Mouse (Mus musculus): ENCODE measurements around the gene Slc41a3. TPM values are rescaled to one million over a fixed set of nuclear protein-coding genes. Genes with fewer than 3 reads are reported as not detected.

Gene Slc41a3
- polyA plus RNA-seq, 1 experiment, result not detected

GRCm38 (mm10) chr6:90604130-90604529 is 395 bp upstream of the Slc41a3 start:
- Histone ChIP-seq H3K27ac (ENCODE audit: insufficient read depth, low read depth, low read length) (no peak overlapping the region), H3K4me3 (ENCODE audit: insufficient read depth, low read depth, low read length) (no peak overlapping the region), H3K4me1 (ENCODE audit: control insufficient read depth, insufficient read depth, low read length) (peaks cover 9% of the 10 kb centered on the region; the same call in 1 of the 2 replicates)
- 67% methylated on average over 3 of the region's 3 CpGs for WGBS
- TF ChIP-seq CTCF (IDR thresholded peaks at IDR 0.05; ENCODE audit: insufficient read depth, low read depth, low read length) (no peak), POLR2A (IDR thresholded peaks at IDR 0.05; ENCODE audit: insufficient read depth, low read depth, low read length) (no peak)

GRCm38 (mm10) chr6:90605298-90605665 is 757 bp downstream of the Slc41a3 start:
- no peak overlapping the region for H3K27ac ChIP-seq (ENCODE audit: insufficient read depth, low read depth, low read length)
- H3K4me3 ChIP-seq (ENCODE audit: insufficient read depth, low read depth, low read length), result peak overlapping the region; percentile 61
- 29% methylated on average over 5 of the region's 5 CpGs for WGBS
- H3K4me1 ChIP-seq (ENCODE audit: control insufficient read depth, insufficient read depth, low read length), result peaks cover 9% of the 10 kb centered on the region; the same call in 1 of the 2 replicates
- TF ChIP-seq POLR2A (IDR thresholded peaks at IDR 0.05; ENCODE audit: insufficient read depth, low read depth, low read length) (no peak), CTCF (IDR thresholded peaks at IDR 0.05; ENCODE audit: insufficient read depth, low read depth, low read length) (no peak)

- no peak overlapping the region for H3K4me3 ChIP-seq (ENCODE audit: insufficient read depth, low read depth, low read length)
- WGBS, result 35% methylated on average over 7 of the region's 7 CpGs
- TF ChIP-seq POLR2A (IDR thresholded peaks at IDR 0.05; ENCODE audit: insufficient read depth, low read depth, low read length), result no peak
- TF ChIP-seq CTCF (IDR thresholded peaks at IDR 0.05; ENCODE audit: insufficient read depth, low read depth, low read length), result peak; percentile 88; the same call in 1 of the 2 replicates
Observed at GRCm38 (mm10) chr6:90606538-90606937, 2.0 kb downstream of the Slc41a3 start.

GRCm38 (mm10) chr6:90607196-90607595 is 2.7 kb downstream of the Slc41a3 start:
- TF ChIP-seq CTCF (IDR thresholded peaks at IDR 0.05; ENCODE audit: insufficient read depth, low read depth, low read length) (peak; percentile 75; the same call in 1 of the 2 replicates), POLR2A (IDR thresholded peaks at IDR 0.05; ENCODE audit: insufficient read depth, low read depth, low read length) (no peak)
- no peak overlapping the region for H3K27ac ChIP-seq (ENCODE audit: insufficient read depth, low read depth, low read length)
- peaks cover 9% of the 10 kb centered on the region; the same call in 1 of the 2 replicates for H3K4me1 ChIP-seq (ENCODE audit: control insufficient read depth, insufficient read depth, low read length)
- no peak overlapping the region for H3K4me3 ChIP-seq (ENCODE audit: insufficient read depth, low read depth, low read length)
- WGBS, result 10% methylated on average over 5 of the region's 5 CpGs

More at GRCm38 (mm10) chr6:90606538-90606937, 2.0 kb downstream of the Slc41a3 start:
- Histone ChIP-seq H3K4me1 (ENCODE audit: control insufficient read depth, insufficient read depth, low read length) (peaks cover 9% of the 10 kb centered on the region; the same call in 1 of the 2 replicates), H3K27ac (ENCODE audit: insufficient read depth, low read depth, low read length) (no peak overlapping the region)

GRCm38 (mm10) chr6:90608186-90608585 is 3.7 kb downstream of the Slc41a3 start:
- H3K4me1 ChIP-seq (ENCODE audit: control insufficient read depth, insufficient read depth, low read length), result peaks cover 9% of the 10 kb centered on the region; the same call in 1 of the 2 replicates
- WGBS, result 84% methylated on average over 6 of the region's 6 CpGs
- TF ChIP-seq POLR2A (IDR thresholded peaks at IDR 0.05; ENCODE audit: insufficient read depth, low read depth, low read length), result no peak
- no peak for TF ChIP-seq CTCF (IDR thresholded peaks at IDR 0.05; ENCODE audit: insufficient read depth, low read depth, low read length)

GRCm38 (mm10) chr6:90610248-90610647 is 5.7 kb downstream of the Slc41a3 start:
- Histone ChIP-seq H3K4me1 (ENCODE audit: control insufficient read depth, insufficient read depth, low read length) (peaks cover 2% of the 10 kb centered on the region; the same call in 1 of the 2 replicates), H3K4me3 (ENCODE audit: insufficient read depth, low read depth, low read length) (no peak overlapping the region), H3K27ac (ENCODE audit: insufficient read depth, low read depth, low read length) (no peak overlapping the region)
- TF ChIP-seq POLR2A (IDR thresholded peaks at IDR 0.05; ENCODE audit: insufficient read depth, low read depth, low read length), result no peak
- no peak for TF ChIP-seq CTCF (IDR thresholded peaks at IDR 0.05; ENCODE audit: insufficient read depth, low read depth, low read length)
- WGBS, result 97% methylated on average over 5 of the region's 5 CpGs

More at GRCm38 (mm10) chr6:90608186-90608585, 3.7 kb downstream of the Slc41a3 start:
- no peak overlapping the region for H3K27ac ChIP-seq (ENCODE audit: insufficient read depth, low read depth, low read length)
- H3K4me3 ChIP-seq (ENCODE audit: insufficient read depth, low read depth, low read length), result no peak overlapping the region

GRCm38 (mm10) chr6:90613277-90613676 is 8.8 kb downstream of the Slc41a3 start:
- no peaks in the 10 kb centered on the region; the same call in 1 of the 2 replicates for H3K4me1 ChIP-seq (ENCODE audit: control insufficient read depth, insufficient read depth, low read length)
- TF ChIP-seq CTCF (IDR thresholded peaks at IDR 0.05; ENCODE audit: insufficient read depth, low read depth, low read length), result no peak
- TF ChIP-seq POLR2A (IDR thresholded peaks at IDR 0.05; ENCODE audit: insufficient read depth, low read depth, low read length), result no peak
- no peak overlapping the region for H3K27ac ChIP-seq (ENCODE audit: insufficient read depth, low read depth, low read length)
- H3K4me3 ChIP-seq (ENCODE audit: insufficient read depth, low read depth, low read length), result no peak overlapping the region
- 94% methylated on average over 8 of the region's 8 CpGs for WGBS

- H3K4me3 ChIP-seq (ENCODE audit: insufficient read depth, low read depth, low read length), result no peak overlapping the region
- peaks cover 3% of the 10 kb centered on the region; the same call in 1 of the 2 replicates for H3K4me1 ChIP-seq (ENCODE audit: control insufficient read depth, insufficient read depth, low read length)
- H3K27ac ChIP-seq (ENCODE audit: insufficient read depth, low read depth, low read length), result no peak overlapping the region
- TF ChIP-seq POLR2A (IDR thresholded peaks at IDR 0.05; ENCODE audit: insufficient read depth, low read depth, low read length) (no peak), CTCF (IDR thresholded peaks at IDR 0.05; ENCODE audit: insufficient read depth, low read depth, low read length) (no peak)
- WGBS, result 54% methylated on average over 7 of the region's 7 CpGs
Observed at GRCm38 (mm10) chr6:90615362-90615761, 10.8 kb downstream of the Slc41a3 start.

- Histone ChIP-seq H3K4me3 (ENCODE audit: insufficient read depth, low read depth, low read length) (no peak overlapping the region), H3K27ac (ENCODE audit: insufficient read depth, low read depth, low read length) (no peak overlapping the region), H3K4me1 (ENCODE audit: control insufficient read depth, insufficient read depth, low read length) (peaks cover 3% of the 10 kb centered on the region; the same call in 1 of the 2 replicates)
- WGBS, result 86% methylated on average over 6 of the region's 6 CpGs
- TF ChIP-seq CTCF (IDR thresholded peaks at IDR 0.05; ENCODE audit: insufficient read depth, low read depth, low read length), result no peak
- no peak for TF ChIP-seq POLR2A (IDR thresholded peaks at IDR 0.05; ENCODE audit: insufficient read depth, low read depth, low read length)
Observed at GRCm38 (mm10) chr6:90615991-90616390, 11.5 kb downstream of the Slc41a3 start.

All from olfactory bulb, adult 2 months (tissue).